Mouse (Mus musculus) embryonic facial prominence, embryonic 13.5 days (tissue): ENCODE data around the gene Gm11992. TPM values are rescaled to one million over a fixed set of nuclear protein-coding genes. Genes with fewer than 3 reads are reported as not detected.
A peak's percentile ranks its signal among the peaks of the same experiment; 100 is the strongest.

Source experiments
- ATAC-seq: fragments of 200-750 bp; cut with Nextera tagmentation; 2 replicates; pipeline ENCODE4 v1.8.0; 2017; ENCODE audit warnings: low read depth; ENCODE audit not compliant: insufficient number of reproducible peaks, insufficient read depth, low FRiP score, low TSS enrichment
- H3K27ac ChIP-seq: fragments of 300-500 bp; sonication (generic); 2 replicates; pipeline ENCODE4 v1.5.1; 2015; ENCODE audit warnings: moderate library complexity, mild to moderate bottlenecking, inconsistent platforms
- H3K27me3 ChIP-seq: fragments of 300-500 bp; sonication (generic); 2 replicates; pipeline ENCODE4 v1.6.1; 2015; ENCODE audit warnings: mild to moderate bottlenecking, inconsistent platforms
- H3K36me3 ChIP-seq: fragments of 300-500 bp; sonication (generic); 2 replicates; pipeline ENCODE4 v1.6.1; 2015; ENCODE audit warnings: mild to moderate bottlenecking, inconsistent platforms
- H3K4me1 ChIP-seq: fragments of 300-500 bp; sonication (generic); 2 replicates; pipeline ENCODE4 v1.6.1; 2015; ENCODE audit warnings: inconsistent platforms
- H3K4me2 ChIP-seq: fragments of 300-500 bp; sonication (generic); 2 replicates; pipeline ENCODE4 v1.6.1; 2015; ENCODE audit warnings: moderate library complexity, mild to moderate bottlenecking, inconsistent platforms
- H3K4me3 ChIP-seq: fragments of 300-500 bp; sonication (generic); 2 replicates; pipeline ENCODE4 v1.5.1; 2015; ENCODE audit warnings: mild to moderate bottlenecking, inconsistent platforms
- H3K9ac ChIP-seq: fragments of 300-500 bp; sonication (generic); 2 replicates; pipeline ENCODE4 v1.6.1; 2015; ENCODE audit warnings: mild to moderate bottlenecking, inconsistent platforms
- H3K9me3 ChIP-seq: fragments of 300-500 bp; sonication (generic); 2 replicates; pipeline ENCODE4 v1.6.1; 2016; ENCODE audit warnings: inconsistent platforms
- WGBS: fragments of 180-500 bp; shearing (Covaris S2); methylation state at CpG from one replicate; pipeline ENCODE4 v1.1.7; 2015; ENCODE audit warnings: mixed read lengths; 5-methylcytosine and 5-hydroxymethylcytosine counted together
- polyA plus RNA-seq: library from polyadenylated mRNA; unstranded; fragments of >200 nt; fragmentation: Nextera tagmentation; extraction: Ambion mirVana; gene quantifications from 2 replicates; pipeline ENCODE4 v1.2.1, GENCODE M21; 2015

The Gm11992 gene
- polyA plus RNA-seq, 1 experiment from 2014 or later: 0.79 TPM

- no peak for ATAC-seq
- H3K4me2 ChIP-seq: no peak overlapping the region
- H3K4me3 ChIP-seq: no peak overlapping the region
- no peak overlapping the region for H3K27ac ChIP-seq
- H3K9me3 ChIP-seq: no peaks in the 10 kb centered on the region
- no peak overlapping the region for H3K9ac ChIP-seq
- WGBS: 84% methylated on average over 2 of the region's 2 CpGs
- H3K36me3 ChIP-seq: no peaks in the 10 kb centered on the region
- peaks cover 9% of the 10 kb centered on the region; the same call in 1 of the 2 replicates for H3K4me1 ChIP-seq
- peaks cover 27% of the 10 kb centered on the region for H3K27me3 ChIP-seq
Measured at GRCm38 (mm10) chr11:9046546-9046945, 1.8 kb upstream of the Gm11992 start.

GRCm38 (mm10) chr11:9047044-9047443 lies 1.4 kb upstream of the Gm11992 start:
- no peak for ATAC-seq
- Histone ChIP-seq H3K27ac (no peak overlapping the region), H3K4me3 (no peak overlapping the region), H3K4me1 (peaks cover 9% of the 10 kb centered on the region; the same call in 1 of the 2 replicates), H3K9me3 (no peaks in the 10 kb centered on the region), H3K9ac (no peak overlapping the region), H3K36me3 (no peaks in the 10 kb centered on the region), H3K27me3 (peaks cover 30% of the 10 kb centered on the region), H3K4me2 (no peak overlapping the region)
- WGBS: 79% methylated on average over 5 of the region's 5 CpGs

- H3K9ac ChIP-seq: peak within 1 kb of the TSS; percentile 51
- H3K27me3 ChIP-seq: peaks cover 32% of the 10 kb centered on the region
- peak; percentile 64 for ATAC-seq
- peak within 1 kb of the TSS; percentile 92 for H3K4me2 ChIP-seq
- H3K4me3 ChIP-seq: peak within 1 kb of the TSS; percentile 52
- H3K9me3 ChIP-seq: no peaks in the 10 kb centered on the region
- H3K4me1 ChIP-seq: peaks cover 9% of the 10 kb centered on the region; the same call in 1 of the 2 replicates
- H3K27ac ChIP-seq: no peak within 1 kb of the TSS
- H3K36me3 ChIP-seq: no peaks in the 10 kb centered on the region
- WGBS: 1% methylated on average over 18 of the region's 18 CpGs
Measured at GRCm38 (mm10) chr11:9048703-9049060, 288 bp downstream of the Gm11992 start, which contains the start of gene Sun3. Gene Sun3, minus strand, starts transcription at chr11:9048991.

- peaks cover 32% of the 10 kb centered on the region for H3K27me3 ChIP-seq
- no peak overlapping the region for H3K4me3 ChIP-seq
- no peak overlapping the region for H3K9ac ChIP-seq
- 76% methylated on average over 4 of the region's 4 CpGs for WGBS
- no peak overlapping the region for H3K27ac ChIP-seq
- no peak overlapping the region for H3K4me2 ChIP-seq
- H3K4me1 ChIP-seq: peaks cover 9% of the 10 kb centered on the region; the same call in 1 of the 2 replicates
- H3K36me3 ChIP-seq: no peaks in the 10 kb centered on the region
- no peak for ATAC-seq
- H3K9me3 ChIP-seq: no peaks in the 10 kb centered on the region
Measured at GRCm38 (mm10) chr11:9050241-9050640, 1.8 kb downstream of the Gm11992 start.

GRCm38 (mm10) chr11:9051895-9052294 lies 3.5 kb downstream of the Gm11992 start:
- Histone ChIP-seq H3K9me3 (no peaks in the 10 kb centered on the region), H3K4me2 (no peak overlapping the region), H3K27ac (no peak overlapping the region), H3K36me3 (no peaks in the 10 kb centered on the region), H3K4me1 (peaks cover 9% of the 10 kb centered on the region; the same call in 1 of the 2 replicates), H3K4me3 (no peak overlapping the region), H3K9ac (no peak overlapping the region), H3K27me3 (peaks cover 32% of the 10 kb centered on the region)
- ATAC-seq: no peak
- 70% methylated on average over 2 of the region's 2 CpGs for WGBS

GRCm38 (mm10) chr11:9056937-9057336 lies 8.5 kb downstream of the Gm11992 start:
- Histone ChIP-seq H3K9me3 (no peaks in the 10 kb centered on the region), H3K27ac (no peak overlapping the region), H3K27me3 (peaks cover 3% of the 10 kb centered on the region), H3K4me3 (no peak overlapping the region), H3K4me2 (no peak overlapping the region), H3K9ac (no peak overlapping the region), H3K36me3 (no peaks in the 10 kb centered on the region), H3K4me1 (no peaks in the 10 kb centered on the region)
- no peak for ATAC-seq
- 73% methylated on average over 2 of the region's 2 CpGs for WGBS

- Histone ChIP-seq H3K27me3 (no peaks in the 10 kb centered on the region), H3K4me1 (no peaks in the 10 kb centered on the region), H3K4me2 (no peak overlapping the region), H3K9me3 (no peaks in the 10 kb centered on the region), H3K4me3 (no peak overlapping the region), H3K27ac (no peak overlapping the region), H3K36me3 (no peaks in the 10 kb centered on the region), H3K9ac (no peak overlapping the region)
- WGBS: 89% methylated on average over 4 of the region's 4 CpGs
- no peak for ATAC-seq
Measured at GRCm38 (mm10) chr11:9057711-9058110, 9.3 kb downstream of the Gm11992 start.

- Histone ChIP-seq H3K27ac (no peak overlapping the region), H3K9me3 (no peaks in the 10 kb centered on the region), H3K36me3 (no peaks in the 10 kb centered on the region), H3K4me3 (no peak overlapping the region), H3K4me2 (no peak overlapping the region), H3K9ac (no peak overlapping the region), H3K4me1 (no peaks in the 10 kb centered on the region), H3K27me3 (no peaks in the 10 kb centered on the region)
- WGBS: 74% methylated on average over 1 of the region's 1 CpGs
- ATAC-seq: no peak
Measured at GRCm38 (mm10) chr11:9060029-9060428, 11.6 kb downstream of the Gm11992 start.

- no peak for ATAC-seq
- no peak overlapping the region for H3K4me2 ChIP-seq
- 69% methylated on average over 5 of the region's 5 CpGs for WGBS
- no peak overlapping the region for H3K27ac ChIP-seq
- no peaks in the 10 kb centered on the region for H3K27me3 ChIP-seq
- H3K4me3 ChIP-seq: no peak overlapping the region
- H3K4me1 ChIP-seq: no peaks in the 10 kb centered on the region
- H3K9ac ChIP-seq: no peak overlapping the region
- no peaks in the 10 kb centered on the region for H3K36me3 ChIP-seq
- H3K9me3 ChIP-seq: no peaks in the 10 kb centered on the region
Measured at GRCm38 (mm10) chr11:9060484-9060883, 12.1 kb downstream of the Gm11992 start.

- H3K27ac ChIP-seq: no peak overlapping the region
- H3K4me1 ChIP-seq: no peaks in the 10 kb centered on the region
- no peaks in the 10 kb centered on the region for H3K36me3 ChIP-seq
- no peak overlapping the region for H3K4me3 ChIP-seq
- H3K4me2 ChIP-seq: no peak overlapping the region
- ATAC-seq: no peak
- no peaks in the 10 kb centered on the region for H3K9me3 ChIP-seq
- H3K9ac ChIP-seq: no peak overlapping the region
- no peaks in the 10 kb centered on the region for H3K27me3 ChIP-seq
- 76% methylated on average over 3 of the region's 3 CpGs for WGBS
Measured at GRCm38 (mm10) chr11:9076444-9076843, 28.1 kb downstream of the Gm11992 start.

- Histone ChIP-seq H3K4me2 (no peak overlapping the region), H3K27me3 (peaks cover 53% of the 10 kb centered on the region), H3K36me3 (no peaks in the 10 kb centered on the region), H3K9ac (no peak overlapping the region), H3K27ac (no peak overlapping the region), H3K4me1 (peaks cover 16% of the 10 kb centered on the region), H3K9me3 (no peaks in the 10 kb centered on the region), H3K4me3 (no peak overlapping the region)
- 59% methylated on average over 2 of the region's 2 CpGs for WGBS
- ATAC-seq: no peak
Measured at GRCm38 (mm10) chr11:9113189-9113588, 64.8 kb downstream of the Gm11992 start.

- WGBS: 8% methylated on average over 9 of the region's 9 CpGs
- peak overlapping the region; percentile 43 for H3K4me2 ChIP-seq
- H3K9me3 ChIP-seq: no peaks in the 10 kb centered on the region
Measured at GRCm38 (mm10) chr11:9115367-9116120, 67.2 kb downstream of the Gm11992 start.

More at GRCm38 (mm10) chr11:9115367-9116120, 67.2 kb downstream of the Gm11992 start:
- no peaks in the 10 kb centered on the region for H3K36me3 ChIP-seq
- H3K27ac ChIP-seq: no peak overlapping the region
- H3K4me1 ChIP-seq: peaks cover 31% of the 10 kb centered on the region
- peaks cover 75% of the 10 kb centered on the region for H3K27me3 ChIP-seq
- ATAC-seq: no peak
- no peak overlapping the region for H3K9ac ChIP-seq
- no peak overlapping the region for H3K4me3 ChIP-seq
